Mouse (Mus musculus) cerebral cortex, adult 2 months (tissue): ENCODE data around the gene Crtam.

Experiments
- WGBS: fragments of 180-500 bp; shearing (Covaris S2); methylation state at CpG from one replicate; pipeline ENCODE4 v1.1.7; 2018; 5-methylcytosine and 5-hydroxymethylcytosine counted together

The Crtam gene

DNA sequence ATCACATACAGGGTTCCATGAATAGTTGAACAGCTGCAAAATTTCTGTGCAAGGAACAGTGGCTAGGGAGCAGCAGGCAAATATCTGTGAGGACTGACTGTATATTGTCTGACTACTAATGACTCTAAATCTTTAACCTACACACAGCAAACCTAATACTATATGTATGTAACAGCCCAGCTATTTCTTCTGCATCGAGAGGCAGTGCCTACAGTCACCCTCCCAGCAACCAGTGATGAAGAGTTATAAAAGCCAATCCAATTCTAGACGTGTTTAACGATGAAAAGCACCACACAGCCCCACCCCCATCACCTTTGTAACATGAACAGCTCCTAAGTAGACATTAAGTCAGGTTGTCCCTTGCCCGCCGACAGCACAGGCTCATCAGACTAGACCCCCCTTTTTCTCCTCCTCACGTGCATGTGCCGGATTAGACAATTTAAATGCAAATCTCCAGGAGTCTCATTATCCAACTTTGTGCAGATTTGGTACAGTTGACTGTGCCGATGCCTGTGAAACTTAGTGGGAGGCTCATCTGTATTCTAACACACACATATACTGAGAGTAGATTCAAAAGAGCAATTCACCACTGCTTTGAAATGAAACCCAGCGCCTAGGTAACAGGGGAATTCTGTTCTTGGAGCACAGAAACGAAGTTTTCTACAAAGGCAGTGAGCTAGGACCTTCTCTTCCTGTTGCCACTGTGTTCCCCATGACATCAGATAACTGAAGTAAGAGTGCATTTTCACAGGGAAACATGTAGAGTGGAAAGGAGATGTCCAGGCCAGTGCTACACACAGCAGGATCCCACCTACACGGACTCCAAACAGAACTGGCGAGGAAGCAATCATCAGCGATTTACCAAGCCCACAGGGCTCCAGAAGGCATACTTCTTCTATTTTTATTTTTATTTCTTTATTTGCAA is 7.3 kb upstream of the Crtam start:
- 27% methylated on average over 13 of the region's 13 CpGs for WGBS

DNA sequence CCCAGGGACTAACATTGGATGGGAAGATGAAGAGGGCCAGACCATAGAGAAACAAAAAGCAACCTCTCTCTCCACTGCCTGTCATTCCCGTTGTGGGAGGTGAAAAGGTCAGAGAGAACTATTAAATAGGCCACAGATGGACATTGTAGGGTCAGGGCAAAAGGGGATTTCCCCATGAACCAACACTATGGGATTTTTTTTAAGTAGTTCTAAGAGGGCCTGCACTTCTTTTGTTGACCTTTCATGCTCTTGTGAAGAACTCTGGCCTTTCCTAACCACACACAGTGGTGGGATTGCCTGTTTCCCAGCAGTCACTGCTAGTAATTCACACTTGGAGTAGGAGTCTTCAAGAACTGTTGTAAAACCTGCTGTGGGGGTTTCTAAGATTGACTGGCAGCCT is 3.4 kb upstream of the Crtam start:
- 53% methylated on average over 1 of the region's 1 CpGs for WGBS

- WGBS: 88% methylated on average over 7 of the region's 7 CpGs
Observed at GRCm38 (mm10) chr9:40997116-40997779, 7.2 kb downstream of the Crtam start.

GRCm38 (mm10) chr9:40994075-40994474 is 10.4 kb downstream of the Crtam start:
- WGBS: 77% methylated on average over 5 of the region's 5 CpGs

GRCm38 (mm10) chr9:40991511-40991910 is 12.9 kb downstream of the Crtam start:
- WGBS: 83% methylated on average over 6 of the region's 6 CpGs

GRCm38 (mm10) chr9:40989940-40990588 is 14.4 kb downstream of the Crtam start:
- 32% methylated on average over 4 of the region's 4 CpGs for WGBS

DNA sequence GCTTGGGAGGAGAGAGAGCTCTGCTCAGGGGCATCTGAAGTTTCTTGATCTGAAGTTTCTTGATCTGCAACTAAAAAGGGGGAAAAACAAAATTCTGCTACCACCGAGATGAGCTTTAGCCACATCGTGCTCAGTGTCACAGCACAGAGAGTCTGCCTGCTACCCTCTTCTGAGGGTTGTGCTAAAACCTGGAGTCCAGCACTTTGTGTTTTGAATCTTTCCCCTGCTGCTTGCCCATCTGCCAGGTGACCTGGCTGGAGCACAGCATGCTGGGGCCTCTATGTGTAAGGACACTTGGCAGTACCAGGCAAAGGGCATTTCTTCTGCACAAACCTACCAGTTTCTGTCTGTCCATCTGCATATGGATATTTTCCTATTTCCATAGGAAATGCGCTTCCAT is 20.1 kb downstream of the Crtam start:
- 84% methylated on average over 3 of the region's 3 CpGs for WGBS

DNA sequence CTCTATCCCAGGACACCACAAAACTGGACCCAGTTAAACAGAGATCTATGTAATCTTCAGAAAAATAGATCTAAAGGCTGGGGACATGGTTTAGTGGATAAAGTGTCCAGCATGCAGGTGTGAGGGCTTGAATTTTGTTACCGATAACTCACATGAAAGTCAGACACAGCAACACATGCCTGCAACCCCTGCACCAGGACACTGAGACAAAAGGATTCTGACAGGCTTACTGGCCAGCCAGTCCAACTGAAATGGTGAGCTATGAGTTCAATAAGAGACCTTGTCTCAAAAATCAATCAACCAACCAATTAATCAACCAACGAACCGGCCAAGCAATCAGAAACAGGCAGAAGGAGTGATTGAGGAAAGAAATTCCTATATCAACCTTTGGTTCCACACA is 20.7 kb downstream of the Crtam start:
- WGBS: 93% methylated on average over 3 of the region's 3 CpGs

GRCm38 (mm10) chr9:40982480-40982879 is 21.9 kb downstream of the Crtam start:
- 34% methylated on average over 6 of the region's 6 CpGs for WGBS

- 63% methylated on average over 11 of the region's 11 CpGs for WGBS
Observed at GRCm38 (mm10) chr9:40974042-40974801, 30.2 kb downstream of the Crtam start.

DNA sequence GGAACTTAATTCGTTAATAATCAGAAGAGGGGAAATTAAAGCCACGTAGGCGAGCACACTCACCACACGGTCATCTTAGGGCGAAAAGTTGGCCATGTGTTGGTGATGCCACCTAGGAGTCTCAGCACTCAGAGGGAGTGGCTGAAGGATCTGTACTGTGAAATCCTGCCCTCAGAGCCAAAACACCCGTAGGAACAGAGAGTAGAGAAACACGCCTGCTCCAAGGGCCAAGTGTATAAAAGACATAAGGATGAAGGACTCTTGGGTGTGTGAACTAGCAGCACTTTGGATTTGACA is 40.1 kb downstream of the Crtam start:
- 39% methylated on average over 7 of the region's 7 CpGs for WGBS

DNA sequence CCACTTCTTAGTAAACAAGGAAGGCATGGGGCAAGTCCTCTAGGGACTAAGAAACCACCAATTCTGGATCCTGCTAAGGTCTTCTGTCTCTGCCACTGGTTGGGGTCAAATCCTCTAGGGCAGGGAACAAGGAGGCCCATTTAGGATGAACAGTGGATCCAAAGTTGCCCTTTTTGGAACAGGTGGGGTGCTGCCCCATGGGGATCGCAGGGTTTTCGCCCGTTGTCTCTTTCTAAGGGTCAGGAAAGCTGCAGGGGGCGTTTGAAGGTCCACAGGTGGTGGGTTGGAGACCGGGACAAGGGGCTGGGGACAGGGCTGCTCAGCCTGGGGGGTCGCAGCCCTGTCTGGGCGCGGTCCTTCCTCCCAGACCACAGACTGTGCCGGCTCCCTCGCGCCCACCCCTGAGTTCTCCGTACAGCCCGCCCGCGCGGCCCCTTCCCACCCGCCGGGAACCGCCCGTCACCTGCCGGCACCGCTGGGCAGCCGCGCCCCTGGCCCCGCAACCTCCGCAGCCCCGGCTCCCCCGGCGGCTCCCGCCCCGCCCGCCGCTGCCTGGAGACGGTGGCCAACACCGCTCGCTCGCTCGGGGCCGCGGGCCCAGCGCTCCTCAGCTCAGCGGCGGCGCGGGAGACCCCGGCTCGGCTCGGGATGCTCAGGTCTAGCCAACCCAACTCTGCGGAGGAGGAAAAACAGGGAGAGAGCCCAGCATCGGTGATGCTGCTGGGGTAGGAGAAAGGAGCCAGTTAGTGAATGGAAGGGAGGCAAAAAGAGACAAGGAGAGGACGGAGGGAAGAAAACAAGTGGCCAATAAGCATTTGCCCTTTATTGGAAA is 40.6 kb downstream of the Crtam start, which contains the start of gene Jhy:
Gene Jhy, minus strand, starts transcription at position 533 of the 832 bp plus-strand sequence.
- 3% methylated on average over 51 of the region's 51 CpGs for WGBS

DNA sequence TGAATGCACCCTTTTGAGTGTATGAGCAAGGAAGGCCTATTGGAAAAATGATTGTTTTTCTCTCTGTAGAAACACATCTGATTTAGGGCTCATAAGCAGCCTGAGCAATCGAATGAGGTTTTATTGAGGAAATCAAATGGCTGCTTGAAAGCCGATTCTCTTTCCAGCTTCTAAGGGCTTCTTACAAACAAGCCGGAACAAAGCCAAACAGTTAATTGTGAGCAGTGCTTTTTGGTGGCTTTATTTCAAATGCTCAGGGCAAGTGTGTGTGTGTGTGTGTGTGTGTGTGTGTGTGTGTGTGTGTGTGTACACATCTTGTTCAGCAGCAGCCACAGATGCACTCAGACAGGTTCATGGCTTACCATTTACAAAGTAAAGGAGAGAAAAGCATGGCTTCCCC is 43.0 kb downstream of the Crtam start:
- WGBS: 71% methylated on average over 3 of the region's 3 CpGs

- WGBS: 42% methylated on average over 18 of the region's 18 CpGs
Observed at GRCm38 (mm10) chr9:40949039-40949615, 55.3 kb downstream of the Crtam start.

GRCm38 (mm10) chr9:40948473-40948872 is 56.0 kb downstream of the Crtam start:
- WGBS: 93% methylated on average over 6 of the region's 6 CpGs

GRCm38 (mm10) chr9:40947131-40947530 is 57.3 kb downstream of the Crtam start:
- WGBS: 69% methylated on average over 4 of the region's 4 CpGs

DNA sequence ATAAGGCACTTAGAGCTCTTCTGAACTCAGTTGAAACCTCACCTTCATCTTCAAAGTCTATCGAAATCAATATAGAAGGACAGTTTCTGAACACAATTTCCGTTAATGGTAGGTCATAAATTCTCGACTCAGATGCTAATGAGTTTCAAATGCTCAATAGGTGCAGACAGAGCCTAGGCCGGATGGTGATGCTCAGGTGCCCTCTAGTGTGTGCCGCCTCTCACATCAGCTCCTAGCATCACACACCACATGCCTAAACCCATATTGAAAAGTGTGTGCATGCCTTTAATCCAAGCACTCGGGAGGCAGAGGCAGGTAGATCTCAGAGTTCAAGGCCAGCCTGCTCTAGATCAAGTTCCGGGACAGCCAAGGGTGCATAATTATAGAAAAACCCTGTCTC is 67.0 kb downstream of the Crtam start:
- 75% methylated on average over 7 of the region's 7 CpGs for WGBS

- WGBS: 68% methylated on average over 3 of the region's 3 CpGs
Observed at GRCm38 (mm10) chr9:40933323-40933722, 71.1 kb downstream of the Crtam start.

- WGBS: 72% methylated on average over 17 of the region's 17 CpGs
Observed at GRCm38 (mm10) chr9:40927351-40927980, 77.0 kb downstream of the Crtam start.
